Mouse (Mus musculus) midbrain, embryonic 11.5 days (tissue): Measurements from ENCODE around the gene Rmnd1. TPM values are rescaled to one million over a fixed set of nuclear protein-coding genes. Genes with fewer than 3 reads are reported as not detected.
A peak's percentile ranks its signal among the peaks of the same experiment; 100 is the strongest.

ENCODE experiments used
- ATAC-seq: fragments of 200-750 bp; cut with Nextera tagmentation; 2 replicates; pipeline ENCODE4 v1.8.0; 2017; ENCODE audit warnings: moderate TSS enrichment, moderate library complexity; ENCODE audit not compliant: low FRiP score
- DNase-seq: peaks from one replicate; pipeline ENCODE4 v3.0.0; 2015; ENCODE audit warnings: low spot score; ENCODE audit errors: missing footprints
- H3K27ac ChIP-seq: fragments of 300-500 bp; sonication (generic); 2 replicates; pipeline ENCODE4 v1.5.1; 2014; ENCODE audit warnings: low read depth, low read length
- H3K27me3 ChIP-seq: fragments of 300-500 bp; sonication (generic); 2 replicates; pipeline ENCODE4 v1.6.1; 2014; ENCODE audit warnings: mild to moderate bottlenecking, low read length, moderate library complexity, mixed read lengths; ENCODE audit not compliant: control insufficient read depth, insufficient read depth
- H3K36me3 ChIP-seq: fragments of 300-500 bp; sonication (generic); 2 replicates; pipeline ENCODE4 v1.6.1; 2014; ENCODE audit warnings: mild to moderate bottlenecking, low read length, moderate library complexity, mixed read lengths; ENCODE audit not compliant: control insufficient read depth, insufficient read depth
- H3K4me1 ChIP-seq: fragments of 300-500 bp; sonication (generic); 2 replicates; pipeline ENCODE4 v1.6.1; 2014; ENCODE audit warnings: low read length; ENCODE audit not compliant: control insufficient read depth, insufficient read depth
- H3K4me2 ChIP-seq: fragments of 300-500 bp; sonication (generic); 2 replicates; pipeline ENCODE4 v1.6.1; 2014; ENCODE audit warnings: mild to moderate bottlenecking, moderate library complexity
- H3K4me3 ChIP-seq: fragments of 300-500 bp; sonication (generic); 2 replicates; pipeline ENCODE4 v1.5.1; 2014; ENCODE audit warnings: low read depth, low read length
- H3K9ac ChIP-seq: fragments of 300-500 bp; sonication (generic); 2 replicates; pipeline ENCODE4 v1.6.1; 2014; ENCODE audit warnings: low read length
- H3K9me3 ChIP-seq: fragments of 300-500 bp; sonication (generic); 2 replicates; pipeline ENCODE4 v1.6.1; 2016; ENCODE audit warnings: low read length; ENCODE audit not compliant: control insufficient read depth
- WGBS: fragments of 180-500 bp; shearing (Covaris S2); extraction: QIAGEN DNeasy Blood & Tissue Kit; methylation state at CpG from one replicate; pipeline ENCODE4 v1.1.7; 2014; 5-methylcytosine and 5-hydroxymethylcytosine counted together
- polyA plus RNA-seq: library from polyadenylated mRNA; unstranded; fragments of >200 nt; fragmentation: Nextera tagmentation; extraction: Ambion mirVana; gene quantifications from 2 replicates; pipeline ENCODE4 v1.2.1, GENCODE M21; 2014

Rmnd1 gene
- polyA plus RNA-seq, 1 experiment from 2014 or later: 46.7 TPM

- H3K36me3 ChIP-seq: no peaks in the 10 kb centered on the region
- H3K27me3 ChIP-seq: no peaks in the 10 kb centered on the region
- no peaks in the 10 kb centered on the region for H3K9me3 ChIP-seq
- no peak for ATAC-seq
- H3K9ac ChIP-seq: no peak overlapping the region
- WGBS: 86% methylated on average over 4 of the region's 4 CpGs
- no peak overlapping the region for H3K27ac ChIP-seq
- H3K4me1 ChIP-seq: peaks cover 4% of the 10 kb centered on the region; the same call in 1 of the 2 replicates
- no peak for DNase-seq
- no peak overlapping the region for H3K4me2 ChIP-seq
- no peak overlapping the region for H3K4me3 ChIP-seq
Measured at GRCm38 (mm10) chr10:4374734-4375133, 57.5 kb downstream of the Rmnd1 start.

- no peaks in the 10 kb centered on the region for H3K27me3 ChIP-seq
- no peaks in the 10 kb centered on the region for H3K9me3 ChIP-seq
- H3K4me1 ChIP-seq: peaks cover 4% of the 10 kb centered on the region; the same call in 1 of the 2 replicates
- H3K4me2 ChIP-seq: no peak overlapping the region
- no peak overlapping the region for H3K9ac ChIP-seq
- no peak overlapping the region for H3K27ac ChIP-seq
- H3K36me3 ChIP-seq: no peaks in the 10 kb centered on the region; the same call in 1 of the 2 replicates
- DNase-seq (no peak), ATAC-seq (no peak)
- no peak overlapping the region for H3K4me3 ChIP-seq
- WGBS: 95% methylated on average over 7 of the region's 7 CpGs
Measured at GRCm38 (mm10) chr10:4374239-4374638, 57.9 kb downstream of the Rmnd1 start.

- Histone ChIP-seq H3K4me1 (peaks cover 4% of the 10 kb centered on the region; the same call in 1 of the 2 replicates), H3K4me2 (no peak overlapping the region), H3K9me3 (no peaks in the 10 kb centered on the region), H3K4me3 (no peak overlapping the region), H3K27me3 (no peaks in the 10 kb centered on the region), H3K27ac (no peak overlapping the region), H3K9ac (no peak overlapping the region), H3K36me3 (peaks cover 3% of the 10 kb centered on the region; the same call in 1 of the 2 replicates)
- ATAC-seq: no peak
- WGBS: 80% methylated on average over 4 of the region's 4 CpGs
- no peak for DNase-seq
Measured at GRCm38 (mm10) chr10:4373558-4373957, 58.6 kb downstream of the Rmnd1 start.

GRCm38 (mm10) chr10:4372011-4372410 is 60.2 kb downstream of the Rmnd1 start:
- Histone ChIP-seq H3K4me3 (no peak overlapping the region), H3K9me3 (no peaks in the 10 kb centered on the region), H3K9ac (no peak overlapping the region), H3K27ac (no peak overlapping the region), H3K4me2 (no peak overlapping the region), H3K4me1 (peaks cover 4% of the 10 kb centered on the region; the same call in 1 of the 2 replicates), H3K27me3 (no peaks in the 10 kb centered on the region), H3K36me3 (peaks cover 9% of the 10 kb centered on the region; the same call in 1 of the 2 replicates)
- no peak for DNase-seq
- ATAC-seq: peak; percentile 52; the same call in 1 of the 2 replicates
- WGBS: 64% methylated on average over 5 of the region's 5 CpGs

GRCm38 (mm10) chr10:4370105-4370504 is 62.1 kb downstream of the Rmnd1 start:
- 93% methylated on average over 11 of the region's 11 CpGs for WGBS
- Histone ChIP-seq H3K36me3 (peaks cover 11% of the 10 kb centered on the region; the same call in 1 of the 2 replicates), H3K4me2 (no peak overlapping the region)

GRCm38 (mm10) chr10:4364618-4365017 is 67.6 kb downstream of the Rmnd1 start:
- no peaks in the 10 kb centered on the region; the same call in 1 of the 2 replicates for H3K9me3 ChIP-seq
- H3K9ac ChIP-seq: no peak overlapping the region
- H3K36me3 ChIP-seq: peaks cover 11% of the 10 kb centered on the region; the same call in 1 of the 2 replicates
- H3K27me3 ChIP-seq: no peaks in the 10 kb centered on the region
- no peaks in the 10 kb centered on the region for H3K4me1 ChIP-seq
- H3K27ac ChIP-seq: no peak overlapping the region
- no peak for ATAC-seq
- no peak overlapping the region for H3K4me3 ChIP-seq
- 95% methylated on average over 3 of the region's 3 CpGs for WGBS
- no peak for DNase-seq
- H3K4me2 ChIP-seq: no peak overlapping the region

More at GRCm38 (mm10) chr10:4370105-4370504, 62.1 kb downstream of the Rmnd1 start:
- ATAC-seq (no peak), DNase-seq (no peak)
- H3K27me3 ChIP-seq: no peaks in the 10 kb centered on the region
- H3K4me1 ChIP-seq: no peaks in the 10 kb centered on the region
- no peak overlapping the region for H3K9ac ChIP-seq
- no peak overlapping the region for H3K4me3 ChIP-seq
- no peaks in the 10 kb centered on the region for H3K9me3 ChIP-seq
- H3K27ac ChIP-seq: no peak overlapping the region

GRCm38 (mm10) chr10:4357435-4357834 is 74.8 kb downstream of the Rmnd1 start:
- WGBS: 92% methylated on average over 10 of the region's 10 CpGs
- H3K36me3 ChIP-seq: no peaks in the 10 kb centered on the region
- no peak overlapping the region for H3K9ac ChIP-seq
- no peak overlapping the region for H3K27ac ChIP-seq
- DNase-seq (no peak), ATAC-seq (no peak)
- no peak overlapping the region for H3K4me2 ChIP-seq
- no peak overlapping the region for H3K4me3 ChIP-seq
- H3K27me3 ChIP-seq: no peaks in the 10 kb centered on the region
- no peaks in the 10 kb centered on the region for H3K4me1 ChIP-seq
- H3K9me3 ChIP-seq: no peaks in the 10 kb centered on the region

- no peaks in the 10 kb centered on the region for H3K4me1 ChIP-seq
- DNase-seq (no peak), ATAC-seq (no peak)
- no peaks in the 10 kb centered on the region for H3K36me3 ChIP-seq
- H3K4me3 ChIP-seq: no peak overlapping the region
- no peak overlapping the region for H3K9ac ChIP-seq
- H3K9me3 ChIP-seq: no peaks in the 10 kb centered on the region
- WGBS: 90% methylated on average over 5 of the region's 5 CpGs
- H3K4me2 ChIP-seq: no peak overlapping the region
- H3K27me3 ChIP-seq: no peaks in the 10 kb centered on the region
- H3K27ac ChIP-seq: no peak overlapping the region
Measured at GRCm38 (mm10) chr10:4356640-4357039, 75.5 kb downstream of the Rmnd1 start.

- no peak overlapping the region for H3K9ac ChIP-seq
- no peaks in the 10 kb centered on the region for H3K36me3 ChIP-seq
- no peaks in the 10 kb centered on the region for H3K9me3 ChIP-seq
- no peaks in the 10 kb centered on the region for H3K4me1 ChIP-seq
- H3K27ac ChIP-seq: no peak overlapping the region
- 92% methylated on average over 19 of the region's 19 CpGs for WGBS
- H3K4me2 ChIP-seq: no peak overlapping the region
- ATAC-seq (no peak), DNase-seq (no peak)
- H3K27me3 ChIP-seq: no peaks in the 10 kb centered on the region
- H3K4me3 ChIP-seq: no peak overlapping the region
Measured at GRCm38 (mm10) chr10:4355882-4356451, 76.2 kb downstream of the Rmnd1 start.
